Mouse (Mus musculus) liver, embryonic 14.5 days (tissue): ENCODE results near the gene Ddx27. TPM values are rescaled to one million over a fixed set of nuclear protein-coding genes. Genes with fewer than 3 reads are reported as not detected.
A peak's percentile ranks its signal among the peaks of the same experiment; 100 is the strongest.

Experiments
- ATAC-seq: fragments of 200-750 bp; cut with Nextera tagmentation; 2 replicates; pipeline ENCODE4 v1.8.0; 2017; ENCODE audit warnings: moderate number of reproducible peaks, mild to moderate bottlenecking, moderate library complexity; ENCODE audit not compliant: insufficient read depth
- DNase-seq, 3 experiments: peaks; one replicate each; pipeline ENCODE4 v3.0.0-alpha.2; 2012 to 2013; ENCODE audit warnings: low read depth in 3 of 3, low spot score in 3 of 3
- H3K27ac ChIP-seq: fragments of 300-500 bp; sonication (generic); 2 replicates; pipeline ENCODE4 v1.5.1; 2014; ENCODE audit warnings: moderate library complexity, mild to moderate bottlenecking, control low read depth, inconsistent platforms
- H3K27me3 ChIP-seq: fragments of 300-500 bp; sonication (generic); 2 replicates; pipeline ENCODE4 v1.6.1; 2014; ENCODE audit warnings: mild to moderate bottlenecking, low read length, moderate library complexity; ENCODE audit not compliant: control insufficient read depth, insufficient read depth
- H3K36me3 ChIP-seq: fragments of 300-500 bp; sonication (generic); replicated peaks from 2 replicates; pipeline ENCODE4 v1.6.1; 2014; ENCODE audit warnings: low read depth; ENCODE audit not compliant: control insufficient read depth, insufficient read depth
- H3K4me1 ChIP-seq, 2 experiments: fragments of 200-500 bp in 1 of 2; fragments of 300-500 bp in 1 of 2; sonication (generic) in 1 of 2; replicated peaks; 2 replicates each; pipeline ENCODE4 v1.6.1; 2012 to 2014; ENCODE audit warnings: antibody characterized with exemption in 1 of 2, inconsistent platforms in 1 of 2, low read length in 1 of 2; ENCODE audit not compliant: control insufficient read depth in 2 of 2, insufficient read depth in 2 of 2
- H3K4me2 ChIP-seq: fragments of 300-500 bp; sonication (generic); 2 replicates; pipeline ENCODE4 v1.6.1; 2014; ENCODE audit warnings: low read depth, mild to moderate bottlenecking, control low read depth, moderate library complexity
- H3K4me3 ChIP-seq, 2 experiments: fragments of 200-500 bp in 1 of 2; fragments of 300-500 bp in 1 of 2; sonication (generic) in 1 of 2; 2 replicates each; pipeline ENCODE4 v1.5.1; 2012 to 2014; ENCODE audit warnings: low read depth in 2 of 2, low read length in 2 of 2, mild to moderate bottlenecking in 2 of 2, control low read depth in 1 of 2, inconsistent platforms in 1 of 2, moderate library complexity in 1 of 2; ENCODE audit not compliant: insufficient read depth in 1 of 2
- H3K9ac ChIP-seq: fragments of 300-500 bp; sonication (generic); replicated peaks from 2 replicates; pipeline ENCODE4 v1.6.1; 2014; ENCODE audit warnings: mild to moderate bottlenecking, control low read depth, moderate library complexity
- H3K9me3 ChIP-seq: fragments of 300-500 bp; sonication (generic); 2 replicates; pipeline ENCODE4 v1.6.1; 2016; ENCODE audit warnings: low read length, mixed read lengths; ENCODE audit not compliant: control insufficient read depth
- CTCF ChIP-seq: IDR thresholded peaks from 2 replicates; pipeline ENCODE4 v1.5.1; 2016; ENCODE audit warnings: antibody characterized with exemption, low read depth, control low read depth
- EP300 ChIP-seq: IDR thresholded peaks from 2 replicates; pipeline ENCODE4 v1.6.1; 2016; ENCODE audit warnings: antibody characterized with exemption, low read depth
- WGBS: fragments of 180-500 bp; shearing (Covaris S2); extraction: QIAGEN DNeasy Blood & Tissue Kit; methylation state at CpG from one replicate; pipeline ENCODE4 v1.1.7; 2014; ENCODE audit not compliant: insufficient replicate concordance; 5-methylcytosine and 5-hydroxymethylcytosine counted together
- polyA plus RNA-seq, 2 experiments: library from polyadenylated mRNA; depleted of rRNA in 1 of 2; stranded (reverse) in 1 of 2; unstranded in 1 of 2; fragments of >200 nt; fragmentation: Nextera tagmentation in 1 of 2; extraction: Ambion mirVana in 1 of 2; gene quantifications; 2 replicates each; pipeline versions ENCODE4 v1.2.1 to v1.2.3; 2012 to 2014

Ddx27 gene
- polyA plus RNA-seq, 2 experiments: 26.5 to 39.5 TPM

- no peak for ATAC-seq
- Histone ChIP-seq H3K36me3 (peaks cover 49% of the 10 kb centered on the region), H3K27ac (no peak overlapping the region)
Measured at GRCm38 (mm10) chr2:167019396-167019795, 4.4 kb downstream of the Ddx27 start.

GRCm38 (mm10) chr2:167028553-167028952, 13.6 kb downstream of the Ddx27 start:
- ATAC-seq (no peak), DNase-seq (no peak)
- no peak for TF ChIP-seq EP300
- TF ChIP-seq CTCF: no peak
- no peak overlapping the region for H3K4me2 ChIP-seq
- no peaks in the 10 kb centered on the region for H3K9me3 ChIP-seq
- 84% methylated on average over 7 of the region's 7 CpGs for WGBS
- no peak overlapping the region for H3K9ac ChIP-seq
- H3K27ac ChIP-seq: no peak overlapping the region
- H3K36me3 ChIP-seq: peaks cover 78% of the 10 kb centered on the region
- H3K27me3 ChIP-seq: no peaks in the 10 kb centered on the region
- no peaks in the 10 kb centered on the region for H3K4me1 ChIP-seq
- H3K4me3 ChIP-seq: no peak overlapping the region

More at GRCm38 (mm10) chr2:167019396-167019795, 4.4 kb downstream of the Ddx27 start:
- Histone ChIP-seq H3K9me3 (no peaks in the 10 kb centered on the region), H3K4me2 (no peak overlapping the region), H3K4me1 (peaks cover 11 to 17% of the 10 kb centered on the region in 2 experiments; a peak in 3 of 4 replicates), H3K9ac (no peak overlapping the region), H3K4me3 (no peak overlapping the region), H3K27me3 (no peaks in the 10 kb centered on the region)
- 88% methylated on average over 10 of the region's 10 CpGs for WGBS
- no peak for TF ChIP-seq CTCF
- no peak for TF ChIP-seq EP300
- no peak for DNase-seq

DNA sequence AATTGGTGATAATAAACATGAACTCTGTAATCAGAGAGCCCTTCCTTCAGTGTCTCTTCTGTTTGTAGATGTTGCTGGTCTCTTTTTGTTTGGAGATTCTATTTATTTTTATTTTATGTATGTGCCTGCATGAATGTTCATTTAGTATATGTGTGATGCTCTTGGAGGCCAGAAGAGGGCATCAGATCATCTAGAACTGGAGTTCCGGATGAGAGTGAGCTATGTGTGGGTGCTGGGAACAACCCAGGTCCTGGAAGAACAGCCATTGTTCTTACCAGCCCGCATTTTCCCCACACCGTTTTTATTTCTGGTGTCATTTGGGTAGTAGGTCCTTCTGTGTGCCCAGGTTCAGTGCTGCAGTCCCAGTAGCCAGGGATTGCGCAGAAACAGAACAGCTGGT, 15.5 kb downstream of the Ddx27 start:
- Histone ChIP-seq H3K27me3 (no peaks in the 10 kb centered on the region), H3K4me1 (no peaks in the 10 kb centered on the region), H3K4me3 (no peak overlapping the region), H3K4me2 (no peak overlapping the region), H3K27ac (no peak overlapping the region), H3K9me3 (no peaks in the 10 kb centered on the region), H3K9ac (no peak overlapping the region), H3K36me3 (peaks cover 86% of the 10 kb centered on the region)
- 91% methylated on average over 4 of the region's 4 CpGs for WGBS
- DNase-seq (no peak), ATAC-seq (no peak)
- no peak for TF ChIP-seq EP300
- peak; percentile 35; the same call in 1 of the 2 replicates for TF ChIP-seq CTCF

GRCm38 (mm10) chr2:167037710-167038109, 22.7 kb downstream of the Ddx27 start:
- Histone ChIP-seq H3K4me2 (no peak overlapping the region), H3K36me3 (peaks cover 97% of the 10 kb centered on the region), H3K27me3 (no peaks in the 10 kb centered on the region), H3K4me1 (peaks cover 16 to 29% of the 10 kb centered on the region in 2 experiments), H3K27ac (no peak overlapping the region), H3K4me3 (no peak overlapping the region), H3K9me3 (no peaks in the 10 kb centered on the region), H3K9ac (no peak overlapping the region)
- TF ChIP-seq EP300 (no peak), CTCF (no peak)
- 89% methylated on average over 12 of the region's 12 CpGs for WGBS
- ATAC-seq: no peak
- DNase-seq: no peak

DNA sequence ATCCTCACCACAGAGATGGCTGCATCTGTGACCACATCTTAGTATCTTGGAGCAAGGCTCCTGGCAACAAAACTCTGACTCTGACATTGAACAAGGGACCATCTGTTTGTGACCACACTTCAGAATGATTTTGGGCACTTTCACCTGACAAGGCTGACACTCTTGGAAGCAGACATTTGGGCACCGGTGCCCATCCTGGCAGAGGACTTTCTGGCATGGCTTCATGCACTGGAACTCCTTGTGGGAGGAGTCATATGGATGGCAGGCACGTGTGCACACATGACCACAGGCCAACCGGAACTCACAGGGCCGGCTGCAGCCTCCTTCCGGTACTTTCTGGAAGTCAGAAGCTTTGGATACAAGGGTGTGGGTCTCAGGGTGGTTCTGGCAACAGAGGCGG, 23.3 kb downstream of the Ddx27 start:
- ATAC-seq (no peak), DNase-seq (no peak)
- Histone ChIP-seq H3K4me1 (peaks cover 20 to 34% of the 10 kb centered on the region in 2 experiments), H3K9me3 (no peaks in the 10 kb centered on the region), H3K9ac (no peak overlapping the region), H3K4me2 (no peak overlapping the region), H3K4me3 (no peak overlapping the region), H3K27ac (no peak overlapping the region), H3K36me3 (peaks cover 97% of the 10 kb centered on the region), H3K27me3 (no peaks in the 10 kb centered on the region)
- TF ChIP-seq CTCF: no peak
- 80% methylated on average over 6 of the region's 6 CpGs for WGBS
